In the genomic region with DNA sequence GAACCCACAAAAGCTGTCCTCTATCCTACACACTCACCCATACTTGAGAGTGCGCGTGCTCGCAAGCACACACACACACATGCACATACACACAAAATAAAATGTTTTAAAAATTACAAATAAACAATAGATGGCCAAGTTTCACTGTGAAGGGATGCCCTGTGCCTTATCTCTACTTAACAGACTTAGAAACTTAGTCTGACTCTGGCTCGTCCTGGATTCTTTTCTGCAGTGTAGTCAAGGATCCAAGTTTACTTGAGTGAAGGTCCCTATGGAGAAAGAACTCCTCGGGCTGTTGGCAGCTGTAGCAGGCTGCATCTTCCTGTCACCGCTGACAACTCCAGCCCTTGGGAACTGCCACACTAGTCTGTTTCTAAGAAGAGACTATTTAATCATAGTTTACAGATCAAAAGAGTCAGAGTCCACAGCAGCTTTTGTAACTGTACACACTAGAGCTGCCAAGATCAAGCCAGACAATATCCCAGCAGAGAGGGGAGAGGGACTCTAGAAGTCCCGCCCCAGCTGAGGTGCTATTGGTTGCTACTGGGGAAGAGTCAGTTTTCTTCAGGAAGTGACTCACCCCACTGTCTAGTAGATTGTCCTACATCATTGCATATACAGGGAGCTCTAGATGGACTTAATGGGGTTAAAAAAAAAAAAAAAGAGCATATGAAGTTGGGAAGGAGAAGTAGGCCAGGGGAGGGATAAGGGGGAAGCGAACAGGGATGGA, we compare ENCODE assay signal across 8 mouse cellular contexts. TPM values are rescaled to one million over a fixed set of nuclear protein-coding genes. Genes with fewer than 3 reads are reported as not detected.
DNase-seq lines count a peak whose midpoint lies in the region; ATAC-seq and TF ChIP-seq lines count a peak whose summit lies in the region.

No protein-coding gene starts in this region.

- DNase-seq in ovary, adult 18-20 months (ENCODE audit: low spot score) = peak; percentile 37
- no peak for DNase-seq in ovary, postnatal 14 days (ENCODE audit: low spot score)
- peak; percentile 63 to 65 for DNase-seq in heart, postnatal 10 days
- DNase-seq in liver, embryonic 14.5 days (ENCODE audit: low read depth in 3 of 3, low spot score in 3 of 3) = peak in 1 of 3 experiments; percentile 18
- DNase-seq in thymus, postnatal 14 days = peak; percentile 55
- DNase-seq in cerebellum, postnatal 4 days (ENCODE audit: low spot score in 2 of 2) = no peak

- peak; percentile 97 for ATAC-seq in common myeloid progenitor, adult 5-6 weeks (replicated peaks; ENCODE audit: low read depth, poor library complexity, severe bottlenecking)
- peak; percentile 73 for ATAC-seq in liver, embryonic 14.5 days (ENCODE audit: insufficient read depth)
- ATAC-seq in neural tube, embryonic 15.5 days (ENCODE audit: low FRiP score) = no peak

- no peaks in the 10 kb centered on the region for H3K27me3 ChIP-seq in liver, embryonic 14.5 days (ENCODE audit: control insufficient read depth, insufficient read depth, low read length)
- H3K27me3 ChIP-seq in neural tube, embryonic 15.5 days (replicated peaks) = no peaks in the 10 kb centered on the region

- H3K4me2 ChIP-seq in liver, embryonic 14.5 days (ENCODE audit: low read depth) = no peak overlapping the region
- H3K4me2 ChIP-seq in neural tube, embryonic 15.5 days = no peak overlapping the region; the same call in 1 of the 2 replicates

- no peaks in the 10 kb centered on the region for H3K36me3 ChIP-seq in liver, embryonic 14.5 days (replicated peaks; ENCODE audit: control insufficient read depth, insufficient read depth, low read depth)
- no peaks in the 10 kb centered on the region for H3K36me3 ChIP-seq in neural tube, embryonic 15.5 days

- H3K9me3 ChIP-seq in liver, embryonic 14.5 days (ENCODE audit: control insufficient read depth, low read length) = no peaks in the 10 kb centered on the region
- H3K9me3 ChIP-seq in neural tube, embryonic 15.5 days (replicated peaks) = no peaks in the 10 kb centered on the region

- WGBS in liver, embryonic 14.5 days (ENCODE audit: insufficient replicate concordance) = 60% methylated on average over 8 of the region's 8 CpGs
- WGBS in neural tube, embryonic 15.5 days = 81% methylated on average over 8 of the region's 8 CpGs

- no peak overlapping the region for H3K9ac ChIP-seq in liver, embryonic 14.5 days (replicated peaks)
- no peak overlapping the region for H3K9ac ChIP-seq in neural tube, embryonic 15.5 days (replicated peaks)

- H3K27ac ChIP-seq in liver, embryonic 14.5 days = no peak overlapping the region
- H3K27ac ChIP-seq in neural tube, embryonic 15.5 days (replicated peaks) = no peak overlapping the region

- intact Hi-C loops in heart, postnatal 10 days (cut with DNase I) = no loop called here

- no peak overlapping the region for H3K4me3 ChIP-seq in liver, embryonic 14.5 days (ENCODE audit: insufficient read depth in 1 of 2, low read depth in 2 of 2, low read length in 2 of 2)
- H3K4me3 ChIP-seq in neural tube, embryonic 15.5 days (replicated peaks) = no peak overlapping the region

- TF ChIP-seq CTCF in liver, embryonic 14.5 days (IDR thresholded peaks at IDR 0.05; ENCODE audit: low read depth) = no peak

- TF ChIP-seq EP300 in liver, embryonic 14.5 days (IDR thresholded peaks at IDR 0.05; ENCODE audit: low read depth) = no peak

- H3K4me1 ChIP-seq in liver, embryonic 14.5 days (replicated peaks; ENCODE audit: control insufficient read depth in 2 of 2, insufficient read depth in 2 of 2, low read length in 1 of 2) = peaks cover 0 to 6% of the 10 kb centered on the region in 2 experiments; a peak in 2 of 4 replicates
- H3K4me1 ChIP-seq in neural tube, embryonic 15.5 days = no peaks in the 10 kb centered on the region

RNA-seq across cellular contexts. Expression of a gene that starts 10.1 kb away (rescaled TPM):
- total RNA-seq in common myeloid progenitor, adult 5-6 weeks (2017) = 91.9 and 101 TPM in 2 replicates
- total RNA-seq in heart, postnatal 10 days (2021) = 10 to 100 TPM; 45.6 to 51.7 TPM
- 8.1 and 14.6 TPM in 2 replicates for polyA plus RNA-seq in liver, embryonic 14.5 days (2012; rRNA removed)
- 9.5 and 9.8 TPM in 2 replicates for polyA plus RNA-seq in liver, embryonic 14.5 days (2014; fragmentation: Nextera tagmentation; extraction: Ambion mirVana)
- polyA plus RNA-seq in neural tube, embryonic 15.5 days (2015; fragmentation: Nextera tagmentation; extraction: Ambion mirVana) = 23.2 and 25.4 TPM in 2 replicates

Comparison
In these comparisons a context has a peak if more than half of its experiments do, and no peak if none do; other contexts are left out.
1. DNase-seq: peak in ovary, adult 18-20 months (single experiment), heart, postnatal 10 days (2 of 2) and thymus, postnatal 14 days (single experiment); none in ovary, postnatal 14 days (single experiment) and cerebellum, postnatal 4 days (0 of 2).